Mouse (Mus musculus) embryonic facial prominence, embryonic 11.5 days (tissue): ENCODE results near the gene Rhox12. TPM values are rescaled to one million over a fixed set of nuclear protein-coding genes. Genes with fewer than 3 reads are reported as not detected.

Experiments used
- ATAC-seq: fragments of 200-750 bp; cut with Nextera tagmentation; replicated peaks from 2 replicates; pipeline ENCODE4 v1.8.0; 2017; ENCODE audit warnings: low read depth; ENCODE audit not compliant: insufficient number of reproducible peaks, low FRiP score, low TSS enrichment
- DNase-seq: peaks from one replicate; pipeline ENCODE4 v3.0.0-alpha.2; 2015; ENCODE audit warnings: low spot score
- H3K27ac ChIP-seq: fragments of 300-500 bp; sonication (generic); replicated peaks from 2 replicates; pipeline ENCODE4 v1.5.1; 2014; ENCODE audit warnings: mild to moderate bottlenecking, low read depth, low read length, control low read depth
- H3K27me3 ChIP-seq: fragments of 300-500 bp; sonication (generic); 2 replicates; pipeline ENCODE4 v1.6.1; 2014; ENCODE audit warnings: mild to moderate bottlenecking, low read length, moderate library complexity, mixed read lengths; ENCODE audit not compliant: control insufficient read depth, insufficient read depth
- H3K36me3 ChIP-seq: fragments of 300-500 bp; sonication (generic); replicated peaks from 2 replicates; pipeline ENCODE4 v1.6.1; 2014; ENCODE audit warnings: low read depth, mild to moderate bottlenecking, low read length, moderate library complexity, mixed read lengths; ENCODE audit not compliant: control insufficient read depth, insufficient read depth
- H3K4me1 ChIP-seq: fragments of 300-500 bp; sonication (generic); 2 replicates; pipeline ENCODE4 v1.6.1; 2014; ENCODE audit warnings: low read length, mixed read lengths; ENCODE audit not compliant: control insufficient read depth, insufficient read depth
- H3K4me2 ChIP-seq: fragments of 300-500 bp; sonication (generic); 2 replicates; pipeline ENCODE4 v1.6.1; 2014; ENCODE audit warnings: low read depth, mild to moderate bottlenecking, control low read depth, low read length, moderate library complexity
- H3K4me3 ChIP-seq: fragments of 300-500 bp; sonication (generic); 2 replicates; pipeline ENCODE4 v1.5.1; 2014; ENCODE audit warnings: low read depth, low read length, control low read depth
- H3K9ac ChIP-seq: fragments of 300-500 bp; sonication (generic); replicated peaks from 2 replicates; pipeline ENCODE4 v1.6.1; 2014; ENCODE audit warnings: mild to moderate bottlenecking, control low read depth, low read length
- H3K9me3 ChIP-seq: fragments of 300-500 bp; sonication (generic); replicated peaks from 2 replicates; pipeline ENCODE4 v1.6.1; 2016; ENCODE audit warnings: mild to moderate bottlenecking, low read length, inconsistent platforms, mixed read lengths; ENCODE audit not compliant: control insufficient read depth
- WGBS: fragments of 180-500 bp; shearing (Covaris S2); extraction: QIAGEN DNeasy Blood & Tissue Kit; methylation state at CpG from one replicate; pipeline ENCODE4 v1.1.7; 2014; 5-methylcytosine and 5-hydroxymethylcytosine counted together
- polyA plus RNA-seq: library from polyadenylated mRNA; unstranded; fragments of >200 nt; fragmentation: Nextera tagmentation; extraction: Ambion mirVana; gene quantifications from 2 replicates; pipeline ENCODE4 v1.2.1, GENCODE M21; 2014

Gene Rhox12
- not detected in 2 replicates for polyA plus RNA-seq

DNA sequence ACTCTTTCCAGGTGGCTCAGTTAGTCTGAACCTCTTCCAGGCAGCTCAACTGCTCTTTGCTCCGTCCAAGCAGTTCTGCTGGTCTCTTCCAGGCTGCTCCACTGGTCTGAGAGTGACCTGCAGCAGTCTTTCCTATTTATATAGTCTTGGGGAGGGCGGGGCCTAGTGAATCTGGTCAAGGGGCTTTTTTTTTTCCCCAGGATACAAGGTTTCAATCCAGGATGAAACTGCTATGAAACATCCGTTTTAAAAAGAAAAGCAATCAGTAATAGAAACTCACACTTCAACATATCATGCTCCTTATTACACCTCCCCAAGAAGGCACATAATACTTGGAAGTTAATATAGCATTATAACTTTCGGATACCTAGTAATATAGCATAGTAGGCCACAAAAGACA lies at the start of gene Rhox12:
Gene Rhox12, minus strand, starts transcription at position 101 of the 400 bp plus-strand sequence.
- Histone ChIP-seq H3K4me1 (no peaks in the 10 kb centered on the region), H3K36me3 (no peaks in the 10 kb centered on the region), H3K4me3 (no peak within 1 kb of the TSS), H3K4me2 (no peak within 1 kb of the TSS), H3K9ac (no peak within 1 kb of the TSS), H3K27me3 (no peaks in the 10 kb centered on the region), H3K9me3 (no peaks in the 10 kb centered on the region), H3K27ac (no peak within 1 kb of the TSS)
- no peak for ATAC-seq
- WGBS, result 76% methylated on average over 4 of the region's 4 CpGs
- no peak for DNase-seq

DNA sequence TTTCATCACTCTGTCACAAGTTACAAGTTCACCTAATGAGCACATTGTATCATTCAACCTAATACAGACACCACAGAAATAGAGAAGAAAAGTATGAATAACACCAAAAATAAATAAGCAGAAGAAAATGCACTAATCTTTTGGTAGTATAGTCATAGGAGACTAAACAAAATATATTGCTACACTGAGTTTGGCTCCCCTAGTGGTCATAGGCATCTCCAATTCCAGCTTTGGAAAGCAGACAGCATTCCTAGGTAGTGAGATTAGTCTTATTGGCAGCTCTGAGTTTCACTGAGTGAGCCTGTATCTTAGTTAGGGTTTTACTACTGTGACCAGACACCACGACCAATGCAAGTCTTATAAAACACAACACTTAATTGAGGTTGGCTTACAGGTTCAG lies 48.4 kb upstream of the Rhox12 start:
- Histone ChIP-seq H3K9me3 (no peaks in the 10 kb centered on the region), H3K36me3 (no peaks in the 10 kb centered on the region), H3K4me1 (no peaks in the 10 kb centered on the region), H3K4me3 (no peak overlapping the region), H3K27ac (no peak overlapping the region), H3K4me2 (no peak overlapping the region), H3K9ac (no peak overlapping the region), H3K27me3 (no peaks in the 10 kb centered on the region)
- DNase-seq, result no peak
- ATAC-seq, result no peak
- WGBS, result 62% methylated on average over 1 of the region's 1 CpGs

DNA sequence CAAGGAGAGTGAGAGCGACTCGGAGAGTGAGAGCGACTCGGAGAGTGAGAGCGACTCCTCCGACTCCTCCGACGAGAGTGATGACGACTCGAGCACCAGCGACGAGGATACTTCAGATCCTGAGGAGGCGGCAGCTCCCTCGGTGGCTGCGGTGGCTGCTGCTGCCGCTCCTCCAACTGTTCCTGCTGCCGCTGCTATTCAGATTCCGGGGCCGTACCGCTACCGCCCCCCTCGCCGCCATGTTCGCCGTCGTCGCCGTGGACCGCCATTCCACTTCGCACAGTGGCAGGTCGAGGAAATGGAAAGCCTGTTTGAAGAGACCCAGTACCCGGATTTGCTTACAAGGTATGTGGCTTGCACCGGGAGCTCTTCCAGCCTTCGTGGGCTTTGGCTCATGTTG lies 10.8 kb upstream of the Rhox12 start:
- no peak for DNase-seq
- ATAC-seq, result no peak
- Histone ChIP-seq H3K9me3 (no peaks in the 10 kb centered on the region), H3K36me3 (no peaks in the 10 kb centered on the region), H3K9ac (no peak overlapping the region), H3K4me2 (no peak overlapping the region), H3K4me3 (no peak overlapping the region), H3K4me1 (no peaks in the 10 kb centered on the region), H3K27me3 (no peaks in the 10 kb centered on the region), H3K27ac (no peak overlapping the region)
- 87% methylated on average over 27 of the region's 34 CpGs for WGBS

DNA sequence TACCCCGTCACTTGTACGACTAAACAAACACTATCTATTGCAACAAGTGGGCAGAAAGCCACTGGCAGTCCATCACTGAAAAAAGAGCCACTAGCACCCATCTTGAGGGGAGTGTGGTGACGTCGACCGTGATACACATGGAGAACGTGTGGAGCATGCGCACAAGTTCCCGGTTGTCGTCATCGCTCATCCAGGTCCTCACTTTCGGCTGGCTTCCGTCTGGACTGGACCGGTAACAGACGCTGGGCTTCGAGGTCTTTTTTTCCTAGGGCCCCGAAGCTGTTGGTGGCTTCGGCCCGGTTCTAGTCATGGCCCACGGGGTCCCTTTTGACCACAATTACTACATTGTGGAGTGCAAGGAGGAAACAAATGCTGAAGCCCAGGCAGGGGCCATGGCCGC lies 10.3 kb upstream of the Rhox12 start, which contains the start of gene Rhox13:
Gene Rhox13, plus strand, starts transcription at position 238 of the 400 bp plus-strand sequence.
- DNase-seq (no peak), ATAC-seq (no peak)
- Histone ChIP-seq H3K4me1 (no peaks in the 10 kb centered on the region), H3K4me3 (no peak within 1 kb of the TSS), H3K4me2 (no peak within 1 kb of the TSS), H3K27me3 (no peaks in the 10 kb centered on the region), H3K27ac (no peak within 1 kb of the TSS), H3K9ac (no peak within 1 kb of the TSS), H3K36me3 (no peaks in the 10 kb centered on the region), H3K9me3 (no peaks in the 10 kb centered on the region)
- WGBS, result 93% methylated on average over 20 of the region's 20 CpGs

DNA sequence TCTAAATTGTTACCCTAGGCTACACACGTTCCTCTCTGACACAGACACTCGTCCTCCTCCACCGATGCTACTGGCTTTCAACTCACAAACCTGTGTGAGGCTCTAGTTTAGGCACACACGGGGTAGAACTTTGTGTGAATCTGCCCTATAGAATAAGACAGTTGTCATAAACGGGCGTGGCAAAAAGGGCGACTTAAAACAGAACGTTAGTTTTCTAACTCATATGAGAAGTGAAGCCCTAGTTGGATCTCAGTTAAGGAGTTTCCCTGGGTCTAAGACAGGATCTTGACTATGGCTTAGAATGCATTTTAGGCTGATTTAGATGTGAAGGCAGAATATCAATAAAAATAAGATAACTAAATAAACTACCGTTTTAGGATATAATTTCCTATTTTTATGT lies 25.7 kb downstream of the Rhox12 start, which contains the start of gene Rhox11:
Gene Rhox11, minus strand, starts transcription at position 101 of the 400 bp plus-strand sequence.
- no peak for ATAC-seq
- WGBS, result 87% methylated on average over 9 of the region's 9 CpGs
- no peak within 1 kb of the TSS for H3K9ac ChIP-seq
- H3K36me3 ChIP-seq, result no peaks in the 10 kb centered on the region
- H3K4me2 ChIP-seq, result no peak within 1 kb of the TSS
- DNase-seq, result no peak
- no peaks in the 10 kb centered on the region for H3K27me3 ChIP-seq
- H3K4me1 ChIP-seq, result no peaks in the 10 kb centered on the region
- H3K4me3 ChIP-seq, result no peak within 1 kb of the TSS
- H3K27ac ChIP-seq, result no peak within 1 kb of the TSS
- H3K9me3 ChIP-seq, result no peaks in the 10 kb centered on the region

DNA sequence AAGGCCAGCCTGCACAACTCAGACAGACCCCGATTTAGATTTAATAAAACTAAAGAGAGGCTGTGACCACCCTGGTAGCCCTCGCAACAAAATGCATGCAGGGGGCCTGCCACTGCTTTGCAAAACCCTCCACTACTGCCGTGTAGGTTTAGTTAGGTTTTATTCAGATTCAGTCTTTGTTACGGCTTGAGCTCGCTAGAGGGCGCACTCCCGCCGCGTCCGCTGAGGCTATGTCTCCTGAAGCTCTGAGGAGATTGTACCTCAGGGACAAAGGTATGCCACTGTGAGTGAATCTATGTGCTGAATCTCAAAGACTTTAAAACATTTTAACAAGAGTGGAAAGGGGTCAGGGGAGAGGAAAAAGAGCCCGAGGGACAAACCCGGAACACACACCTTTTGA lies 26.5 kb downstream of the Rhox12 start:
- Histone ChIP-seq H3K9ac (no peak overlapping the region), H3K4me3 (no peak overlapping the region), H3K4me2 (no peak overlapping the region), H3K4me1 (no peaks in the 10 kb centered on the region), H3K9me3 (no peaks in the 10 kb centered on the region), H3K27ac (no peak overlapping the region), H3K36me3 (no peaks in the 10 kb centered on the region), H3K27me3 (no peaks in the 10 kb centered on the region)
- no peak for ATAC-seq
- WGBS, result 21% methylated on average over 12 of the region's 12 CpGs
- DNase-seq, result peak; percentile 57

DNA sequence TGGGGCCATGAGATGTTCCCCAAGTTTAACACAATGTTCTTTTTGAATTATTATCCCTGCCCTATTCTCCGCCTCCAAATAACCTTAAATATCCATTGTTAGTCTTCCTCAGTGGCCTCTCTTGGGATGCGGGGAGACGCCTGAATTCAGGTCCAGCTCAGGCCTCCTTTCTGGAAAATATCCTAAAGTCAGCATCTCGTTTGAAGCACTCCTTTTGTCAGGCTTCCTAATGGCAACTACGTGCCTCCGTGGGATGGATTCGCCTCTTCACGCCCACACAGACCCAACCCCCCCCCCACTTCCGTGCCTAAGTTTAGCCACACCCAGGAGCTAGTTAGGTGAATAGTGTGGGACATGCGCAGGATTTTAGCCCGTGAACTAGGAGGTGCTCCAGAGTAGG lies 44.5 kb downstream of the Rhox12 start, which contains the start of gene Rhox10:
Gene Rhox10, plus strand, starts transcription at position 301 of the 400 bp plus-strand sequence.
- Histone ChIP-seq H3K9ac (no peak within 1 kb of the TSS), H3K4me3 (no peak within 1 kb of the TSS), H3K27ac (no peak within 1 kb of the TSS), H3K4me2 (no peak within 1 kb of the TSS), H3K36me3 (no peaks in the 10 kb centered on the region), H3K4me1 (no peaks in the 10 kb centered on the region), H3K27me3 (no peaks in the 10 kb centered on the region), H3K9me3 (no peaks in the 10 kb centered on the region)
- DNase-seq (no peak), ATAC-seq (no peak)
- WGBS, result 91% methylated on average over 11 of the region's 11 CpGs

DNA sequence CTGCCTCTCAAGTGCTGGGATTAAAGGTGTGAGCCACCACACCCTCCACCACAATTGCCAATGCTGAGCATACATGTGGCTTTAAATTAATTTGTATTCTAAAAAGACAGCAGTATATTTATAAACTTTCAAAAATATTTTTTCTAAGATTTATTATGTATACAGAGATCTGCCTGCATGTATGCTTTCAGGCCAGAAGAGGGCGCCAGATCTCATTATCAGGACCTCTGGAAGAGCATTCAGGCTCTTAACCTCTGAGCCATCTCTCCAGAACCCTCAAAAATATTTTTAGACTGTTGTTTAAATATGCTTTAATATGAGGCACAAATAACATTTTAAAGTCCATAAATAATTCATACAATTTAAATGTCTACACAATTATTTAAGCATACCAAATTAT lies 49.2 kb downstream of the Rhox12 start:
- no peak overlapping the region for H3K4me2 ChIP-seq
- WGBS, result 3% methylated on average over 1 of the region's 1 CpGs
- H3K4me1 ChIP-seq, result no peaks in the 10 kb centered on the region
- no peak for ATAC-seq
- H3K4me3 ChIP-seq, result no peak overlapping the region
- H3K9me3 ChIP-seq, result no peaks in the 10 kb centered on the region
- no peak overlapping the region for H3K9ac ChIP-seq
- no peaks in the 10 kb centered on the region for H3K27me3 ChIP-seq
- H3K27ac ChIP-seq, result no peak overlapping the region
- peak; percentile 31 for DNase-seq
- H3K36me3 ChIP-seq, result no peaks in the 10 kb centered on the region
